Mouse (Mus musculus) liver, embryonic 14.5 days (tissue): ENCODE measurements around the gene Fcrl5. TPM values are rescaled to one million over a fixed set of nuclear protein-coding genes. Genes with fewer than 3 reads are reported as not detected.
A peak's percentile ranks its signal among the peaks of the same experiment; 100 is the strongest.

Experiments
- ATAC-seq: fragments of 200-750 bp; cut with Nextera tagmentation; 2 replicates; pipeline ENCODE4 v1.8.0; 2017; ENCODE audit warnings: moderate number of reproducible peaks, mild to moderate bottlenecking, moderate library complexity; ENCODE audit not compliant: insufficient read depth
- DNase-seq, 3 experiments: peaks; one replicate each; pipeline ENCODE4 v3.0.0-alpha.2; 2012 to 2013; ENCODE audit warnings: low read depth in 3 of 3, low spot score in 3 of 3
- H3K27ac ChIP-seq: fragments of 300-500 bp; sonication (generic); 2 replicates; pipeline ENCODE4 v1.5.1; 2014; ENCODE audit warnings: moderate library complexity, mild to moderate bottlenecking, control low read depth, inconsistent platforms
- H3K27me3 ChIP-seq: fragments of 300-500 bp; sonication (generic); 2 replicates; pipeline ENCODE4 v1.6.1; 2014; ENCODE audit warnings: mild to moderate bottlenecking, low read length, moderate library complexity; ENCODE audit not compliant: control insufficient read depth, insufficient read depth
- H3K36me3 ChIP-seq: fragments of 300-500 bp; sonication (generic); replicated peaks from 2 replicates; pipeline ENCODE4 v1.6.1; 2014; ENCODE audit warnings: low read depth; ENCODE audit not compliant: control insufficient read depth, insufficient read depth
- H3K4me1 ChIP-seq, 2 experiments: fragments of 200-500 bp in 1 of 2; fragments of 300-500 bp in 1 of 2; sonication (generic) in 1 of 2; replicated peaks; 2 replicates each; pipeline ENCODE4 v1.6.1; 2012 to 2014; ENCODE audit warnings: antibody characterized with exemption in 1 of 2, inconsistent platforms in 1 of 2, low read length in 1 of 2; ENCODE audit not compliant: control insufficient read depth in 2 of 2, insufficient read depth in 2 of 2
- H3K4me2 ChIP-seq: fragments of 300-500 bp; sonication (generic); 2 replicates; pipeline ENCODE4 v1.6.1; 2014; ENCODE audit warnings: low read depth, mild to moderate bottlenecking, control low read depth, moderate library complexity
- H3K4me3 ChIP-seq, 2 experiments: fragments of 200-500 bp in 1 of 2; fragments of 300-500 bp in 1 of 2; sonication (generic) in 1 of 2; 2 replicates each; pipeline ENCODE4 v1.5.1; 2012 to 2014; ENCODE audit warnings: low read depth in 2 of 2, low read length in 2 of 2, mild to moderate bottlenecking in 2 of 2, control low read depth in 1 of 2, inconsistent platforms in 1 of 2, moderate library complexity in 1 of 2; ENCODE audit not compliant: insufficient read depth in 1 of 2
- H3K9ac ChIP-seq: fragments of 300-500 bp; sonication (generic); replicated peaks from 2 replicates; pipeline ENCODE4 v1.6.1; 2014; ENCODE audit warnings: mild to moderate bottlenecking, control low read depth, moderate library complexity
- H3K9me3 ChIP-seq: fragments of 300-500 bp; sonication (generic); 2 replicates; pipeline ENCODE4 v1.6.1; 2016; ENCODE audit warnings: low read length, mixed read lengths; ENCODE audit not compliant: control insufficient read depth
- CTCF ChIP-seq: IDR thresholded peaks from 2 replicates; pipeline ENCODE4 v1.5.1; 2016; ENCODE audit warnings: antibody characterized with exemption, low read depth, control low read depth
- EP300 ChIP-seq: IDR thresholded peaks from 2 replicates; pipeline ENCODE4 v1.6.1; 2016; ENCODE audit warnings: antibody characterized with exemption, low read depth
- WGBS: fragments of 180-500 bp; shearing (Covaris S2); extraction: QIAGEN DNeasy Blood & Tissue Kit; methylation state at CpG from one replicate; pipeline ENCODE4 v1.1.7; 2014; ENCODE audit not compliant: insufficient replicate concordance; 5-methylcytosine and 5-hydroxymethylcytosine counted together
- polyA plus RNA-seq, 2 experiments: library from polyadenylated mRNA; depleted of rRNA in 1 of 2; stranded (reverse) in 1 of 2; unstranded in 1 of 2; fragments of >200 nt; fragmentation: Nextera tagmentation in 1 of 2; extraction: Ambion mirVana in 1 of 2; gene quantifications; 2 replicates each; pipeline versions ENCODE4 v1.2.1 to v1.2.3; 2012 to 2014

Gene Fcrl5
- polyA plus RNA-seq, 2 experiments, result not detected

- ATAC-seq (no peak), DNase-seq (no peak)
- H3K4me1 ChIP-seq, result peaks cover 0 to 4% of the 10 kb centered on the region in 2 experiments; a peak in 3 of 4 replicates
- WGBS, result 21% methylated on average over 4 of the region's 4 CpGs
- no peak for TF ChIP-seq CTCF
- TF ChIP-seq EP300, result no peak
- no peaks in the 10 kb centered on the region for H3K36me3 ChIP-seq
- no peaks in the 10 kb centered on the region; the same call in 1 of the 2 replicates for H3K27me3 ChIP-seq
- no peak overlapping the region for H3K4me3 ChIP-seq
- no peaks in the 10 kb centered on the region for H3K9me3 ChIP-seq
- H3K27ac ChIP-seq, result no peak overlapping the region
- no peak overlapping the region for H3K9ac ChIP-seq
- no peak overlapping the region for H3K4me2 ChIP-seq
Observed at GRCm38 (mm10) chr3:87521126-87521525, 85.6 kb downstream of the Fcrl5 start.

GRCm38 (mm10) chr3:87521833-87522232, 86.3 kb downstream of the Fcrl5 start:
- ATAC-seq (no peak), DNase-seq (no peak)
- Histone ChIP-seq H3K4me2 (no peak overlapping the region), H3K27me3 (no peaks in the 10 kb centered on the region; the same call in 1 of the 2 replicates), H3K4me3 (no peak overlapping the region), H3K27ac (no peak overlapping the region), H3K9ac (no peak overlapping the region), H3K36me3 (no peaks in the 10 kb centered on the region), H3K4me1 (peaks cover 4 to 10% of the 10 kb centered on the region in 2 experiments), H3K9me3 (no peaks in the 10 kb centered on the region)
- 50% methylated on average over 1 of the region's 1 CpGs for WGBS
- TF ChIP-seq EP300 (no peak), CTCF (no peak)

GRCm38 (mm10) chr3:87523701-87524100, 88.1 kb downstream of the Fcrl5 start:
- DNase-seq (no peak), ATAC-seq (no peak)
- 73% methylated on average over 9 of the region's 9 CpGs for WGBS
- H3K9me3 ChIP-seq, result no peaks in the 10 kb centered on the region
- TF ChIP-seq EP300 (no peak), CTCF (no peak)
- H3K4me3 ChIP-seq, result no peak overlapping the region
- no peaks in the 10 kb centered on the region; the same call in 1 of the 2 replicates for H3K27me3 ChIP-seq
- no peaks in the 10 kb centered on the region; the same call in none of the 2 replicates for H3K36me3 ChIP-seq
- no peak overlapping the region for H3K9ac ChIP-seq
- H3K27ac ChIP-seq, result no peak overlapping the region
- H3K4me2 ChIP-seq, result no peak overlapping the region
- peaks cover 4 to 14% of the 10 kb centered on the region in 2 experiments for H3K4me1 ChIP-seq

- Histone ChIP-seq H3K4me2 (peak within 1 kb of the TSS; percentile 88), H3K4me3 (peak within 1 kb of the TSS; percentile 93 to 97), H3K36me3 (peaks cover 8% of the 10 kb centered on the region), H3K4me1 (peaks cover 4 to 14% of the 10 kb centered on the region in 2 experiments), H3K9me3 (no peaks in the 10 kb centered on the region), H3K27ac (no peak within 1 kb of the TSS; the same call in 1 of the 2 replicates), H3K27me3 (no peaks in the 10 kb centered on the region; the same call in 1 of the 2 replicates), H3K9ac (peak within 1 kb of the TSS; percentile 96)
- DNase-seq, result peak; percentile 58 to 66 (median 63)
- 6% methylated on average over 63 of the region's 64 CpGs for WGBS
- TF ChIP-seq CTCF (0 out of 2 replicates have a peak, but pooled peaks have one; percentile 3), EP300 (no peak)
- ATAC-seq, result peak; percentile 93
Observed at GRCm38 (mm10) chr3:87525043-87525836, 89.7 kb downstream of the Fcrl5 start, which contains the start of gene Etv3. Gene Etv3, plus strand, starts transcription at chr3:87525407.
